8 mouse cellular contexts compared by ENCODE assay signal in genomic region chr9:66465087-66465486, GRCm38 (mm10). TPM values are rescaled to one million over a fixed set of nuclear protein-coding genes. Genes with fewer than 3 reads are reported as not detected.
A peak's percentile ranks its signal among the peaks of the same experiment; 100 is the strongest.
DNase-seq lines count a peak whose midpoint lies in the region; ATAC-seq and TF ChIP-seq lines count a peak whose summit lies in the region.

No protein-coding gene starts in this region.

- no peak overlapping the region for H3K4me2 ChIP-seq in kidney, embryonic 15.5 days

- ATAC-seq in kidney, embryonic 15.5 days (replicated peaks; ENCODE audit: low FRiP score) = no peak
- peak; percentile 55; the same call in 1 of the 2 replicates for ATAC-seq in megakaryocyte-erythroid progenitor cell, adult 5-6 weeks (replicated peaks; ENCODE audit: low FRiP score, low TSS enrichment, poor library complexity, severe bottlenecking)
- no peak for ATAC-seq in monocyte, adult 5-6 weeks (replicated peaks; ENCODE audit: insufficient number of reproducible peaks, low FRiP score, low TSS enrichment, poor library complexity, severe bottlenecking)
- ATAC-seq in inflammation-experienced regulatory T-cells, adult 6 months = no peak

- no peak overlapping the region for H3K4me3 ChIP-seq in kidney, embryonic 15.5 days (replicated peaks)
- H3K4me3 ChIP-seq in E14TG2a.4 (replicated peaks; ENCODE audit: low read length) = no peak overlapping the region

- peak; percentile 47 for DNase-seq in kidney, postnatal 10 days
- peak; percentile 49 to 56 for DNase-seq in B cell, adult 2 months
- DNase-seq in cerebellum, postnatal 10 days = peak; percentile 47 to 60

- 56% methylated on average over 4 of the region's 4 CpGs for WGBS in kidney, embryonic 15.5 days

- H3K27me3 ChIP-seq in kidney, embryonic 15.5 days = no peaks in the 10 kb centered on the region
- no peaks in the 10 kb centered on the region for H3K27me3 ChIP-seq in E14TG2a.4 (ENCODE audit: insufficient read depth, low read length)

- peak; percentile 85 for TF ChIP-seq CTCF in E14TG2a.4 (conservative IDR thresholded peaks at IDR 0.05; ENCODE audit: low read length)

- H3K36me3 ChIP-seq in kidney, embryonic 15.5 days = peaks cover 57% of the 10 kb centered on the region
- H3K36me3 ChIP-seq in E14TG2a.4 (ENCODE audit: insufficient read depth, low read length) = peaks cover 38% of the 10 kb centered on the region

- H3K4me1 ChIP-seq in kidney, embryonic 15.5 days = no peaks in the 10 kb centered on the region
- H3K4me1 ChIP-seq in E14TG2a.4 (replicated peaks; ENCODE audit: low read depth, low read length) = no peaks in the 10 kb centered on the region

- H3K27ac ChIP-seq in kidney, embryonic 15.5 days = no peak overlapping the region

- no peaks in the 10 kb centered on the region for H3K9me3 ChIP-seq in kidney, embryonic 15.5 days (replicated peaks)
- H3K9me3 ChIP-seq in E14TG2a.4 (ENCODE audit: low read length) = no peaks in the 10 kb centered on the region

- H3K9ac ChIP-seq in kidney, embryonic 15.5 days = no peak overlapping the region

RNA-seq across cellular contexts. Expression of gene Fbxl22, which starts 49.3 kb away (rescaled TPM):
- polyA plus RNA-seq in kidney, embryonic 15.5 days (2015; fragmentation: Nextera tagmentation; extraction: Ambion mirVana) = 2.3 and 7.6 TPM in 2 replicates
- total RNA-seq in megakaryocyte-erythroid progenitor cell, adult 5-6 weeks (2014; fragmentation: Nextera tagmentation) = 0.63 TPM in 1 of 2 replicates, not detected in the other
- total RNA-seq in megakaryocyte-erythroid progenitor cell, adult 5-6 weeks (2017) = 0.89 and 1.2 TPM in 2 replicates
- 1.1 to 2.3 TPM (median 1.8 TPM) in 3 replicates for total RNA-seq in monocyte, adult 5-6 weeks (2017)
- polyA plus RNA-seq in inflammation-experienced regulatory T-cells, adult 6 months (2017; shearing (Covaris generic)) = 1 to 10 TPM; 2.1 to 3.2 (median 3.1) TPM
